Mouse (Mus musculus): Measurements from ENCODE around the gene Scnn1g. TPM values are rescaled to one million over a fixed set of nuclear protein-coding genes. Genes with fewer than 3 reads are reported as not detected.

Scnn1g gene
- total RNA-seq (2021) = not detected
- long read RNA-seq, experiment 1 = 0 reads
- long read RNA-seq, experiment 2 = 0 reads

GRCm38 (mm10) chr7:121734171-121734831 is at the start of gene Scnn1g:
Gene Scnn1g (plus strand): TSS chr7:121734479.
- intact Hi-C loops (cut with DNase I) = loop anchor here (1.0 kb wide), 1 partner anchor 230 kb away; no protein-coding TSS in a partner anchor
- DNase-seq = peak; percentile 47 to 52

GRCm38 (mm10) chr7:121685140-121685984 is 48.9 kb upstream of the Scnn1g start:
- intact Hi-C loops (cut with DNase I) = no loop called here
- DNase-seq = no peak

- intact Hi-C loops (cut with DNase I) = no loop called here
- no peak for DNase-seq
These were observed 44.9 kb upstream of the Scnn1g start for GRCm38 (mm10) chr7:121689338-121689737.

GRCm38 (mm10) chr7:121691803-121692202 is 42.5 kb upstream of the Scnn1g start:
- no peak for DNase-seq
- intact Hi-C loops (cut with DNase I) = no loop called here

DNA sequence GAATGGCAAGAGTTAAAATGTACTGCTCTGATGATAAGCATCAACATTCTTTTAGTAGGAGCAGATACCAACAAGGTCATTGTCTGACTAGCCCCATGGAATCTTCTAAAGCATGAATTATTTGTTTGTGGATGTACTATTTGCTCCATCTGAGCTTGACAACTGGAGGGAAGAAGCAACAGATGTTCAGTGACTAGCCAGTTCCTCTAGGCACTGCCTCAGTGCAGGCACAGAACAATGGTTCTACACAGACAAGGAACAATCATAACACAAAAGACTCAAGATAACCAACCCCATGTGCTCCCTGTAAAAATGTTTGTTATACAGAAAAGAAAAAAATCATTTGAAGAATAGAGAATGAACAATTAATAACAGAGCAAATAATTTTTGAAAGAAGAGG is 37.1 kb upstream of the Scnn1g start:
- no peak for DNase-seq

DNA sequence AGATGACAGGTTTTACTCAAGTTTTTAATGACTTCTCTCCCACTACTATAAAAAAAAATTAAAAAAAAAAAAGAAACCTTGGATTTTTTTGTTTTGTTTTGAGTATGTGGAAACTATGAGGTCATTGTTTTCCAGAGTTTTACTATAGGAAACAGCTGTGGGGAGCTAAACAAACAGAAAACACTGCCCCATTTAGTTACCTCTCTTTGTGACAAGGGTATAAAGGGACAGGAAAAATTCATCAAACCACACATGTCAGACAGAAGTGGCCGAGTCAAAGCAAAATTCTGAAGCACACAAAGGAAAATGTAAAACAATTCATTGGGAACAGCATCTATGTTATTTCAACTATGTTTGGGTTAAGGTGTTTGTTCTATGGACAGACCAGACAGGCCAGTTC is 36.7 kb upstream of the Scnn1g start:
- intact Hi-C loops (cut with DNase I) = no loop called here
- no peak for DNase-seq

More for the DNA sequence above, 37.1 kb upstream of the Scnn1g start:
- intact Hi-C loops (cut with DNase I) = no loop called here

DNA sequence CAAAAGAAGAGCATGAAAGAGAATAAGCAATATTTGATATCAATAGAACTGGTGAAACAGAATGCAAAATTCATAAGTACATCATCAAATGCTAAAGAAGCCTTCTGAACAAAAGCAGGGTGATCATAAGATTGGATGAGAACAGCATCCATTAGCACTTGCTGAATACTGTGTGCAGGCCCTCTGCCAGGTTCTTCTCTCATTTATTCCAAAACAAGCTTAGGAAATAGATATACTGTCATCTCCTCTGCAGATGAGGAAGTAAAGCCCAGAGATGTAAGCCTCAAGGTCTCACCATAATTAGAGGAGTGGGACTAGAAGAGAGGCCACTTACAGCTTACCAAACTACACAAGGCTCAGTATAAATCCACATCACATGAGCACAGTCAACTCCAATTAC is 35.1 kb upstream of the Scnn1g start:
- intact Hi-C loops (cut with DNase I) = no loop called here

DNA sequence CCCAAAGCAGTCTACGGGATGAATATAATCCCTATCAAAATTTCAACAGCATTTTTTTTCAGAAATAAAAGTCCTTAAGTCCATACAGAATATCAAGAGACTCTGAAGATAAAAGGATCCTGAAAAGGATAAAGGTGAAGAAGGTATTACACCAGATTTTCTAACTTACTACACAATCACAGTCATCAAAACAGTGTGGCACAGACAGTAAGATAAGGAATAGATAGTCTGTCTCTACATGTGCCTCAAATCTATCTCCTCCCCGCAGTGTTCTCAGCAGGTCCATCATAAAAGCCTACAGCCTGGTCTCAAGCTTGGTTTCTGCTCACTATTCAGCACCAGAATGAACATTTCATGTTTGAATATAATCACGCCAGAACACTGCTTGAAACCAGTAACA is 33.8 kb upstream of the Scnn1g start:
- intact Hi-C loops (cut with DNase I) = no loop called here
- DNase-seq = no peak

More for the DNA sequence above, 35.1 kb upstream of the Scnn1g start:
- DNase-seq = no peak

DNA sequence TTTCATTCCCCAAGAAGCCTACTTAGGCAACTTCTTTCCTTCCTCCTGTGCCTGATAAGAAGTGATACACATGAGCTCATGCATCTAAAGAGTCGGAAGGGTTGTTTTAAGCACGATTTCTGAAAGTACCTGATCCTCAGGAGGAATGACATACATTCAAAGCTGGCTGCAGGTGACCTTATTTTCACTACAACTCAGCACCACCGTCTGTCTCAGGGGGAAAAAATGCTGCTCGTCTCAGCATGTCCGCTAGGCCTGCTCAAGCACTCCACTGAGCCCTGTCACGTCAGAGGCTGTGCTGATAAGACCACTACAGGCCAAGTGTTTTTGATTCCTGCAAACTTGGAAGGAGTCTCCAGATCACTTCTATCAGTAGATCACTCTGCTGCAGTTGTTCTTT is 32.3 kb upstream of the Scnn1g start:
- intact Hi-C loops (cut with DNase I) = no loop called here

GRCm38 (mm10) chr7:121705051-121705450 is 29.2 kb upstream of the Scnn1g start:
- DNase-seq = no peak
- intact Hi-C loops (cut with DNase I) = no loop called here

More for the DNA sequence above, 32.3 kb upstream of the Scnn1g start:
- no peak for DNase-seq

DNA sequence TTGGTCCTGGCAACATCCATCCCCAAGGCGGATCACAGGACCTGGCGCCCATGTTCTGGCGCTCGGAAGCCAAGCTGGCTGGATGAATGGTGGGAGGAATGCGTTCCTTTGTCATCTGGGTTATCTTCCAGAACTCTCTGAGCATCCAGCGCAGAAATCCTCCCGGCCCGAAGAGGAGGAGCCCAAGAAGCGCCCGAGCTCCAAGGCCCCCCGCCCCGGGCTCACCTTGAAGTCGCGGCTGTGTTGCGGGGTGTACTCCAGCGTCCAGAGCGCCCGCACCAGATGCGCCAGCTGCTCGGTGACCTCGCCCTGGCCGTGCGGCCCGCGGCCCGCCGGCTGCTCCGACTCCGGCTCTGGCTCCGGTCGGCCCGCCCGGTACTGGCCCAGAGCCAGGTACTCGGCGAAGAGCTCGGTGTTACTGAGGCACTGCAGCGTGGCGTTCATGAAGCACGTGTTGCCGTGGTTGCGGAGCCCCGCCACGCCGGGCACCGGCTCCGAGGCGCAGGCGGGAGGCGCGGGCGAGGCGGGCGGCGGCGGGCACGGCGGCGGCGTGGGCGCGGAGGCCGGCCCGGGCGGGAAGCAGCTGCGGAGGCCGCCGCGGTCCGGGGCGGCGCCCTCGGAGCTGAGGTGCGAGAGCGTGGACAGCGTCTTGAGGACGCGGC is 27.7 kb upstream of the Scnn1g start:
- DNase-seq = peak; percentile 16 to 44
- intact Hi-C loops (cut with DNase I) = no loop called here

DNA sequence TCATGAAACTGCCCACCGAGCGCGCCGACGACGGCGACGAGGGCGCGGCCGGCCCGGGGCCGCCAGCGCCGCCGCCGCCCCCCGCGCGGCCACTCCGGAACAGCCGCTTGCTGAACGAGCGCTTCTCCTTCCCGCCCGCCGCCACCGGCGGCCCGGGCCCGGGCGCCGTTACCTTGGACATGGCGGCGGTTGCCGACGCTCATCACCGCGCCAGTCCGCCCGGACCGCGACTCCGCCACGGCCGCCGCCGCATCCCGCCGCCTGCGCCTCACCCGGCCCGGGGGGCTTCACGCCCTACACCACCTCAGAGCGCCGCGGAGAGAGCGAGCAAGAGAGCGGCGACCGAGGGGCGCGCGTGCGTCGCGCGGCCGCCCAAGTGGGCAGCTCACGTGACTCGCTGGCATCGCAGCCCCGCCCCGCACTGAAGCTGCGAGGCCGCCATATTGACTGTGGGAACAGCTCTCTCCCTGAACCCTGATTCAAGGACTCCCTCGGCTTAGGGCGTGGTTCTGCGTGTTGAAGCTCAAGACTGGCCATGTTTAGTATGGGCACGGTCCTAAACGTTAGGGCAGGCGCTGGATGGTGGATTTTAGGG is 27.1 kb upstream of the Scnn1g start, which contains the start of gene Usp31:
TSS of gene Usp31 (minus strand) at position 181 of the 595 bp plus-strand sequence.
- peak; percentile 86 to 91 for DNase-seq
- intact Hi-C loops (cut with DNase I) = no loop called here

DNA sequence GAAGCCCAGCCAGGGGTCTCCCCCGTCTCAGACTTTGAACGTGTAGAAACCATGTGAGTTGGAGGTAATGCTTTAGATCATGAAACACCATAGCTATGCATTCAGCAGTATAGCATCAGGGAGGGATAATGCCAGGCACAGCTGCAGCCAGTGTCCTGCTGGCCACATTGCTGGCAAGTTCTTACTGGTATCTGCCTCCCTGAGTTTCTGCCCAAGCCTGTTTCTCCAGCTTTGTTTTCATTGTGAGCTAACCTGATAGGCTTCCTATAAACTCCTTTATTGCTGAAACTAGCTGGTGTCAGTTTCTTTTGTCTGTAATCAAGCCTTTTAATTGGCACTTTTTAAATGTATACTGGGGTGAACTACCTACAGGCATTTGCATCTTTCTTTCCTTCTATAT is 23.1 kb upstream of the Scnn1g start:
- intact Hi-C loops (cut with DNase I) = no loop called here
- no peak for DNase-seq

- intact Hi-C loops (cut with DNase I) = no loop called here
- no peak for DNase-seq
These were observed 17.2 kb upstream of the Scnn1g start for GRCm38 (mm10) chr7:121717031-121717430.

GRCm38 (mm10) chr7:121730225-121730624 is 4.1 kb upstream of the Scnn1g start:
- intact Hi-C loops (cut with DNase I) = no loop called here
- no peak for DNase-seq

DNA sequence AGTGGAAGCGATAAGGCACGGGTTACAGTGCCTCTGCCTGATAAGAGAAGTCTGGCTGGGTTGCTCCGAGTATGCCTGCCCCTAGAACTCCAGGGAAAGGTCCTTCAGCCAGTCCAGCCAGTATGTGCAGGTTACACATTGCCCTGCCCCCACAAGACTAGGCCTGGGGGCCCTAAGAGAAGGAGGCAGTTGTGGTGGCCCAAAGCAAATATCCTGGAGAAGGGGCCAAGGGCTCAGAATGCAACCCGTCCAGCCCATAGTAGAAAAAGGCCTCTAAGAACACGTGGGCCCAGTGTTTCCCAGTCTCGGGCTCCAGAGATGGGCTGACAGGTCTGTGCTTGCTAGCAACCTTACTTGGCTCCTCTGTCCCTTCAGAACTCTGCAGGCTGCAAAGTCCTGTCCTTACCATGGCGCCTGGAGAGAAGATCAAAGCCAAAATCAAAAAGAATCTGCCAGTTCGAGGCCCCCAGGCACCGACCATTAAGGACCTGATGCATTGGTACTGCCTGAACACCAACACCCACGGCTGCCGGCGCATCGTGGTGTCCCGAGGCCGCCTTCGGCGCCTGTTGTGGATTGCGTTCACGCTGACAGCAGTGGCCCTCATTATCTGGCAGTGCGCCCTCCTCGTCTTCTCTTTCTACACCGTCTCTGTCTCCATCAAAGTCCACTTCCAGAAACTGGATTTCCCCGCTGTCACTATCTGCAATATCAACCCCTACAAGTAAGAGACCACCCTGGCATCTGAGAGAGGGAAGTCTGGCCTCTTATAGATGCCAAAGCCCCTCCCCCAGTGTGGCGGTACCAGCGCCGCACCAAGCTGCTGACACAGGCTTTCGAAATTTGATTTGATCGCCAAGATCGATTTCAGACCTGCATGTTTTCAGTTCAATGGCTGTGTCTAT is 3.5 kb downstream of the Scnn1g start:
- DNase-seq = no peak
- intact Hi-C loops (cut with DNase I) = no loop called here

DNA sequence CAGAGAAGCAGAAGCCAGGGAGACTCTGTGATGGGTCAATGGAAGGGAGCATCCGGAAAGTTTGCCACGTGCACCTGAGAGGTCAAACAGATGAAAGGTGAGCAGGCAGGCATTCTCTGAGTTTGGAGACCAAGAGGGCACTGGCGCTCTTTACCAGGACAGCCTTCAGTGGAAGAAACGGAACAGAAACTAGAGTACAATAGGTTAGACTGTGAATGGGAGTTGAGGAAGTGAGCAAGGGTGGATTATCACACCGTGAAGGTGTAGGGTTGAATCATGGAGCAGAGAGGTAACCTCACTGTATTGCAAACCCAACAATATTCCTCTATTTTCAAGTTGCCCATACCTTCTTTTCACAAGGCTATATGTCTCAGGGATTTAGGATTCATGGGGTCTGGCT is 16.0 kb downstream of the Scnn1g start:
- no peak for DNase-seq
- intact Hi-C loops (cut with DNase I) = no loop called here

- DNase-seq = no peak
- intact Hi-C loops (cut with DNase I) = no loop called here
These were observed 20.5 kb downstream of the Scnn1g start for GRCm38 (mm10) chr7:121754748-121755147.

DNA sequence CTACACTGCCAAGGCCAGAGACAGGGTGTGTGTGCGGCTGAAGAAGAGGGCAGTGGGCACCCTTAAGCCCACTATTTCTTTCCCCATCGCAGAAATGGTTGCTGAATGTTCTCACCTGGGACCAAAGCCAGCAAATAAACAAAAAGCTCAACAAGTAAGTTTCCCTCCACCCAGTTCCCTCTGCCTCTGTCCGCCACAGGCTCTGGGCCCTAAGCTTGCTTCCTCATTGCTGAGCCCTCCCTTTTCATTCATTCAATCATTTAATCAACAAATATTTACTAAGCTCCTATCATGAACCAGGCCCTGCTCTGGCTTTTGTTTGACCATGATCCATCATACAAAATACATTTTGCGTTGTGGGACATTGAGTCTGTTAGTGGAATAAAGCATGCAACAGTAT is 29.0 kb downstream of the Scnn1g start:
- intact Hi-C loops (cut with DNase I) = no loop called here
- no peak for DNase-seq

DNA sequence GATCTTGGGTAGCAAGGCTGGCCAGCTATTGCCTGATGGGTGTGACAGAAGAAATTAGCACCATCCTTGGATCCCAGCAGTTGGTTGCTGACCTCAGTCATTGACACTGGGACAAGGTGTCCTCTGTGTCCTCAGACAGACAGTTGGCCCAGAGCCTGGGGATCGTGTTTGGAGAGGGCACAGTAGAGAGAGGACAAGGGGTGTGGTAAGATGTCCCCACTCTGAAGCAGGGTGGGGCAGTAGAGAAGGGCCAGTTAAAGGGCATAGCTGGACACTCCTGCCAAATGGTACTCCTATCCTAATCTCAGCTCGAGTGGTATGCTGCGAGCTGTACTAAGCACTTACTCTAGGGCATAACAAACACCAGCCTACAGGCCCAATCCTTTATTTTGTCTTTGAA is 33.6 kb downstream of the Scnn1g start:
- no peak for DNase-seq
- intact Hi-C loops (cut with DNase I) = no loop called here
